Mouse (Mus musculus) cerebellum, adult 2 months (tissue): Measurements from ENCODE around the gene Shank1. TPM values are rescaled to one million over a fixed set of nuclear protein-coding genes. Genes with fewer than 3 reads are reported as not detected.

Source experiments
- DNase-seq, 2 experiments: peaks; one replicate each; pipeline ENCODE4 v3.0.0; 2021
- H3K27ac ChIP-seq: fragments of 200-500 bp; 2 replicates; pipeline ENCODE4 v1.5.1; 2012; ENCODE audit warnings: low read length, control low read depth, inconsistent platforms; ENCODE audit not compliant: insufficient read depth
- H3K27me3 ChIP-seq: fragments of 200-500 bp; 2 replicates; pipeline ENCODE4 v1.6.1; 2012; ENCODE audit warnings: inconsistent platforms, mild to moderate bottlenecking, low read length, moderate library complexity; ENCODE audit not compliant: control insufficient read depth, insufficient read depth
- H3K4me1 ChIP-seq: fragments of 200-500 bp; 2 replicates; pipeline ENCODE4 v1.6.1; 2011; ENCODE audit warnings: low read length; ENCODE audit not compliant: control insufficient read depth, insufficient read depth
- H3K4me3 ChIP-seq: fragments of 200-500 bp; replicated peaks from 2 replicates; pipeline ENCODE3; 2011; ENCODE audit warnings: mild to moderate bottlenecking, low read depth, low read length, control low read depth; ENCODE audit not compliant: insufficient read depth
- CTCF ChIP-seq: fragments of 200-500 bp; IDR thresholded peaks from 2 replicates; pipeline ENCODE4 v1.5.1; 2011; ENCODE audit warnings: low read depth, mild to moderate bottlenecking, control low read depth, low read length, moderate library complexity, borderline replicate concordance; ENCODE audit not compliant: insufficient read depth
- POLR2A ChIP-seq: fragments of 200-500 bp; IDR thresholded peaks from 2 replicates; pipeline ENCODE4 v1.6.1; 2011; ENCODE audit warnings: low read length, control low read depth, borderline replicate concordance; ENCODE audit not compliant: insufficient read depth
- WGBS: fragments of 180-500 bp; shearing (Covaris S2); methylation state at CpG from one replicate; pipeline ENCODE4 v1.1.7; 2018; 5-methylcytosine and 5-hydroxymethylcytosine counted together
- polyA plus RNA-seq: library from polyadenylated mRNA; depleted of rRNA; stranded (reverse); fragments of >200 nt; gene quantifications from 2 replicates; pipeline ENCODE4 v1.2.3, GENCODE M21; 2012

Gene Shank1
- polyA plus RNA-seq, 1 experiment = 51.4 TPM

GRCm38 (mm10) chr7:44272546-44272945 is 37.5 kb upstream of the Shank1 start:
- TF ChIP-seq POLR2A (no peak), CTCF (no peak)
- Histone ChIP-seq H3K27ac (no peak overlapping the region), H3K4me1 (no peaks in the 10 kb centered on the region), H3K27me3 (no peaks in the 10 kb centered on the region), H3K4me3 (no peak overlapping the region)
- WGBS = 89% methylated on average over 7 of the region's 7 CpGs
- DNase-seq = no peak

GRCm38 (mm10) chr7:44273446-44273845 is 36.6 kb upstream of the Shank1 start:
- DNase-seq = no peak
- H3K27ac ChIP-seq = no peak overlapping the region
- 55% methylated on average over 7 of the region's 7 CpGs for WGBS
- no peak for TF ChIP-seq POLR2A
- no peak for TF ChIP-seq CTCF
- no peak overlapping the region for H3K4me3 ChIP-seq
- no peaks in the 10 kb centered on the region for H3K27me3 ChIP-seq
- no peaks in the 10 kb centered on the region for H3K4me1 ChIP-seq

GRCm38 (mm10) chr7:44274096-44274495 is 36.0 kb upstream of the Shank1 start:
- 67% methylated on average over 11 of the region's 11 CpGs for WGBS
- TF ChIP-seq CTCF (no peak), POLR2A (no peak)
- DNase-seq = no peak

DNA sequence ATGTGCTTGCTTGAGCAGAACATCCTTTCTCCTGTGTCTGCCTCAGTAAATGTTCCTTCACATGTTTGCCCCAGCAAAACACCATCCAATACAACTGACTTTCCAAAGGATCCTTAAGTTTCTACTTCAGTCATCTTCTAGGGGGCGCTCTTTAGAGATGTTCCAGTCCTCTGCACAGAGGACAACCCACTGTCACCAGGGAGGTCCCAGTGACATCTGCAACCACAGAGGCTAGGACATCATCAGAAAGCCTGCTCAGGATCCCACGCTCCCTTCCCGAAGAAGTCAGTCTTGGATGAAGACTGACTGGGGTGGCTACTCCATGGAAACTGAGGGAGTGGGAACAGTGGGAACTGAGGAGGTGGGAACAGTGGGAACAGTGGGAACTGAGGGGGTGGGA is 34.5 kb upstream of the Shank1 start:
- peak; percentile 8; the same call in 1 of the 2 replicates for TF ChIP-seq CTCF
- TF ChIP-seq POLR2A = no peak
- Histone ChIP-seq H3K4me3 (no peak overlapping the region), H3K27me3 (no peaks in the 10 kb centered on the region), H3K4me1 (no peaks in the 10 kb centered on the region), H3K27ac (no peak overlapping the region)
- no peak for DNase-seq
- 71% methylated on average over 3 of the region's 3 CpGs for WGBS

More at GRCm38 (mm10) chr7:44274096-44274495, 36.0 kb upstream of the Shank1 start:
- Histone ChIP-seq H3K27ac (no peak overlapping the region), H3K4me1 (no peaks in the 10 kb centered on the region), H3K27me3 (no peaks in the 10 kb centered on the region), H3K4me3 (no peak overlapping the region)

- Histone ChIP-seq H3K4me1 (no peaks in the 10 kb centered on the region), H3K4me3 (no peak overlapping the region), H3K27ac (no peak overlapping the region), H3K27me3 (no peaks in the 10 kb centered on the region)
- TF ChIP-seq POLR2A (no peak), CTCF (no peak)
- WGBS = 71% methylated on average over 10 of the region's 10 CpGs
- no peak for DNase-seq
Observed at GRCm38 (mm10) chr7:44276461-44277249, 33.4 kb upstream of the Shank1 start.

GRCm38 (mm10) chr7:44277250-44277622 is 32.8 kb upstream of the Shank1 start:
- WGBS = 45% methylated on average over 2 of the region's 2 CpGs
- Histone ChIP-seq H3K4me1 (no peaks in the 10 kb centered on the region), H3K27me3 (no peaks in the 10 kb centered on the region), H3K4me3 (no peak overlapping the region), H3K27ac (no peak overlapping the region)
- peak; percentile 64 to 74 for DNase-seq
- peak; percentile 83 for TF ChIP-seq CTCF
- TF ChIP-seq POLR2A = no peak

DNA sequence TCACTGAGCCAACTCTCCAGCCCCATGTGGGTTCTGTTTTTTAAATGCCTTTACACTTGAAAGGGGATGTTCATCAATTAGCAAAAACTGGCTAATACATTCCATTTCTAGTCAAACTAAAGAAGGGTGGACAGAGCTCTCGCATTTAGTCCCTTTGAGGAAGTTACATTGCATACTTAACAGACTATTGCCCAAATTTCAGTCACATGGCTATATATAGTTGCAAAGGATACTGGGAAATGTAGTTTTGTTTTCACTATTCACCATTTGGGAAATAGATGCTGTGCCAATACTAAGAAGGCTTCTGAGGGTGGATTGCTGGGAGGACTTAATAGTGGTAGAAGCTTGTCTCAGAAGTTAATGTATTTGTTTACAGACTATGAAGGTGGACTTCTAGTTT is 29.1 kb upstream of the Shank1 start:
- WGBS = 65% methylated on average over 1 of the region's 1 CpGs
- TF ChIP-seq POLR2A (no peak), CTCF (no peak)

DNA sequence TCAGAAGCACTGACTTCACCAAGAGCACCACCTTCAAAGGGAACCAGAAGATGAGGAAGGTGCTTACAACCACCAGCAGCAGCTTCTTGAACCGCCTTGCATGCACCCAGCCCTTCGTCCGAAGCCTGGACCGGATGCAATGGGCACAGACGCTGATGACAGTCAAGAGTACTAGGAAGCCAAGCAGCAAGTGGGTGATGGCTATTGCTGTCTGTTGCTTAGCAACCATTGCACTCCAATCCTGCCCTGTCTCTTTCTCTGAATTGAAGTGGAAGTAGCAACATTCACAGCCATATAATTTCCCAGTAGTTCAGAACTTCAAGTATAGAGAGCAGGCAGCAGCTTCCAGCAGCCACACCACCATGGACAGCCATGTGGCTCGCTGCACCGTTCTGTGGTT is 28.5 kb upstream of the Shank1 start:
- Histone ChIP-seq H3K4me1 (no peaks in the 10 kb centered on the region), H3K27ac (no peak overlapping the region), H3K4me3 (no peak overlapping the region), H3K27me3 (no peaks in the 10 kb centered on the region)
- no peak for DNase-seq
- TF ChIP-seq POLR2A = no peak
- no peak for TF ChIP-seq CTCF
- 42% methylated on average over 7 of the region's 7 CpGs for WGBS

More for the DNA sequence above, 29.1 kb upstream of the Shank1 start:
- H3K27me3 ChIP-seq = no peaks in the 10 kb centered on the region
- no peak overlapping the region for H3K27ac ChIP-seq
- no peak for DNase-seq
- H3K4me1 ChIP-seq = no peaks in the 10 kb centered on the region
- no peak overlapping the region for H3K4me3 ChIP-seq
